Mouse (Mus musculus) heart, adult 8-10 months (tissue): ENCODE data around the gene Mink1. TPM values are rescaled to one million over a fixed set of nuclear protein-coding genes. Genes with fewer than 3 reads are reported as not detected.
A peak's percentile ranks its signal among the peaks of the same experiment; 100 is the strongest.

Experiments used
- DNase-seq: peaks from one replicate; pipeline ENCODE4 v3.0.0; 2022; ENCODE audit warnings: low spot score
- total RNA-seq, 4 experiments: library from RNA; stranded (reverse); gene quantifications; 2 replicates each; pipeline ENCODE4 v1.2.4; 2022

Mink1 gene
- total RNA-seq, 4 experiments from 2014 or later = 47.8 to 52.8 (median 49.4) TPM

DNA sequence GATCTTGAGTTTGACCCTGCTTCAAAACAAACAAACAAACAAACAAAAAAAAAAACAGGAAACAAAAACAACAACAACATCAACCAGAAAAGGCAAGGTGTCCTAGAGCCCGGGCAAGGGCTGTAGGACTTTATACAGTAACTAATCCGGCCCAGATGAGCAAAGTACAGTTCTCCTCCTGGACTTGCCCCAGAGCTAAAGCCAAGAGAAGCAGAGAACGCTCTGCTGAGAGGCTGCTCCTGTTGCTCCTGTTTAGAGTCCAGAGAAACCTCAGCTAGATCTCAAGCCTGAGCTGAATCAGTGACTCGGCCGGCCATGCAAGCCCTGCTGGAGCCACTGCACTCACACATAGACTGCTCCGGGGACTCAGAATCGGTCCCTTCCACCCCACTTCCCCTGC lies 67.4 kb downstream of the Mink1 start:
- DNase-seq = no peak

DNA sequence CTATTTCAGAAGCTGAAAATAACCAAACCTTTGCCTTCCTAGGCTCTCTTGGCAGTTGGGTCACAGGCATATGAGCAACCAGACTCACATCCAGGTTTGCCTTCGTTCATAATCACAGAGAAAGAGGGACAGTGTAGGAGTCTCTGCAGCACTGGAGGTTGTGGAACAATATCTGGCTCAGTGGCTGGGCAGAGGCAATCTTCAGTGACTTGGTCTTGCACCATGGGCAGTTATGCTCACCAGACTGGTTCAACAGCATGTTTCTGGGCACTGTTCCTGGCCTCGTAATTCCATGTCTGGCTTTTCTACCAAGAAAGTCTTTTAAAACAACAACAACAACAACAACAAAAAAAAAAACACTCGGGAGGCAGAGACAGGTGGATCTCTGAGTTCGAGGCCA lies 72.9 kb downstream of the Mink1 start:
- DNase-seq = no peak

GRCm38 (mm10) chr11:70637764-70638163 lies 75.1 kb downstream of the Mink1 start:
- DNase-seq = no peak

GRCm38 (mm10) chr11:70638293-70638692 lies 75.6 kb downstream of the Mink1 start:
- DNase-seq = no peak

DNA sequence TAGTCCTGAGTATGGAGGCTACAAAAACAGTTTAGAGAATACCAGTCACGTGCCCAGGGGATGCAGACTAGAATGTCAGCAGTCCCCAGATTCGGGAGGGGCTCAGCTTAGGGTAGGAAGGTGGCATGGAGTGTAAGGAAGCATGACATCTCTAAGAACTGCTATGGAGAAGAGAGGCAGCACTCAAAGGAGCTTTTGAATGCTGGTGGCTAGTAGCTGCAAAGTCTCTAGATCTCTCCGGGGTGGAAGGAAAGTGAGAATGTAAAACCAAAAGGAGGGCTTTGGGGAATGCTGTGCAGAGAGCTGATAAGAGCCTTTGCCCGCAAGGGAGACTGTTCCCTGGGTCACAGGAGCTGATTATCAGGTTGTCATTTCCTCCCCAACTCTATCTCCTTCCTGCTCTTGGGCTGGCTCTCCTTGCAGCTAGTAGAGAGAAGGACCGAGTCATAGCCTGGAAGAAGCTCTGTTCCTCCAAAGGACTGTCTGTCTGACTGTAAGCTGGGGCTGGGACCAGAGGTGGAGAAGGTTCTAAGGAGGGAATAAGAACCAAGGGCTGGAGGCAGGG lies 76.1 kb downstream of the Mink1 start, which contains the start of gene Gp1ba:
Gene Gp1ba, plus strand, starts transcription at position 409 of the 565 bp plus-strand sequence.
- no peak for DNase-seq

DNA sequence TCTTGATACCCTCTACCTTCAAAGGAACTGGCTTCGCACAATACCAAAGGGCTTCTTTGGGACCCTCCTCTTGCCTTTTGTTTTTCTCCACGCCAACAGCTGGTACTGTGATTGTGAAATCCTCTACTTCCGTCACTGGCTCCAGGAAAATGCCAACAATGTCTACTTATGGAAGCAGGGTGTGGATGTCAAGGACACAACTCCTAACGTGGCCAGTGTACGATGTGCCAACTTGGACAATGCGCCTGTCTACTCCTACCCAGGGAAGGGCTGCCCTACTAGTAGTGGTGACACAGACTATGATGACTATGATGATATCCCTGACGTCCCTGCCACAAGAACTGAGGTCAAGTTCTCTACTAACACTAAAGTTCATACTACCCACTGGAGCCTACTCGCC lies 77.3 kb downstream of the Mink1 start:
- no peak for DNase-seq

DNA sequence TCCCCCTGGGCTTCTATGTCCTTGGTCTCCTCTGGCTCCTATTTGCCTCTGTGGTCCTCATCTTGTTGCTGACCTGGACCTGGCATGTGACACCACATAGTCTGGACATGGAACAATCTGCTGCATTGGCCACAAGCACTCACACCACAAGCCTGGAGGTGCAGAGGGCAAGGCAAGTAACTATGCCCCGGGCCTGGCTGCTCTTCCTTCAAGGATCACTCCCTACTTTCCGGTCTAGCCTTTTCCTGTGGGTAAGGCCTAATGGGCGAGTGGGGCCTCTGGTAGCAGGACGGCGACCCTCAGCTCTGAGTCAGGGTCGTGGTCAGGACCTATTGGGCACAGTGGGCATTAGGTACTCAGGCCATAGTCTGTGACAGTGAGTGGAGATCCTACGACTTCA lies 78.6 kb downstream of the Mink1 start:
- no peak for DNase-seq

DNA sequence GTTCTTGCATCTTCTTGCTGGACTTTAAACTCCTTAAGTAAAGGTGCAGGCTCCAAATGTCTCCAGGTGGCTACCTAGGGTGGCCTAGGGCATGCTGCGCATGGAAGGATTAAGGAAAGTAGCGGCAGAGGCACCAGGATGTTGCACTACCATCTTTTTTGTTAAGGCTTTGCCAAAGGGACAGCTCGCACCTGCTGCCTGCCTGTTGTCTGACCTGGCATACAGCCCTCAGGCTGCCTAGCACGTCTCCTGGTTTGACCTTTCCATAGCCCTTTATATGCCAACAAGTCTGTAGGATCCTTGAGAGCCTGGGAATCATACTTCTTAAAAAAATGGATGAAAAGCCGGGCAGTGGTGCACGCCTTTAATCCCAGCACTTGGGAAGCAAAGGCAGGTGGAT lies 80.4 kb downstream of the Mink1 start:
- no peak for DNase-seq

- no peak for DNase-seq
These were observed 82.0 kb downstream of the Mink1 start for GRCm38 (mm10) chr11:70644564-70645103.

GRCm38 (mm10) chr11:70645461-70646258 lies 83.0 kb downstream of the Mink1 start:
- no peak for DNase-seq

- DNase-seq = no peak
These were observed 83.5 kb downstream of the Mink1 start for GRCm38 (mm10) chr11:70646259-70646555.

- peak; percentile 96 for DNase-seq
These were observed 84.3 kb downstream of the Mink1 start, which contains the start of the genes Rnf167 and Slc25a11 for GRCm38 (mm10) chr11:70646691-70647650. Gene Rnf167 (plus strand): TSS chr11:70647235. Gene Slc25a11 (minus strand): TSS chr11:70647479.

DNA sequence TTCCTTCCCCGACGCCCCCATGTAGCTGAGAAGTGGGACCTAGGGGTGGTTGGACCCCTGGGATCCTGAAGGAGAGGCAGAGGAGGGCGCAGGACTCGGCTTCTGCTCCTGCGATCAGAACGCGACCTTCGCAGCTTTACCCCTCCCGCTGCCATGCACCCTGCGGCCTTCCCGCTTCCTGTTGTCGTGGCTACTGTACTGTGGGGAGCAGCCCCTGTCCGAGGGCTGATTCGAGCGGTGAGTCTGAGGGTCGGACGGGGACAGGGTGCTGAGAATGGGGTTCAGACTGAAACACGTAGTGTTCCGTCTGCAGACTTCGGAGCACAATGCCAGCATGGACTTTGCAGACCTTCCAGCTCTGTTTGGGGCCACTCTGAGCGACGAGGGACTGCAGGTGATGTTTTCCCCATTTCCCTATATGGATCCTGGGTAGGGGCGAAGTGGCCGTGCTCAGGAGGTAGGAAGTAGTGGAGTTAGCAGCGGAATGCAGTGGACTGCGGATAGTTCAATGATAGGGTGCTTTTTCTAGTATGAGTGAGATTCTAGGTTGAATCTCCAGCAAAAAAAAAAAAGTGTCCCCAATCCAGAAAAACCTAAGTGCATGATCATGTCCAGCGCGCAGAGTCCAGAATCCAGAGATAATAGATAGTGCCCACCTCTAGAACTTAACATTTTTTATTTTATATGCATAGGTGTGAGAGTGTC lies 85.2 kb downstream of the Mink1 start:
- DNase-seq = no peak

- DNase-seq = no peak
These were observed 85.8 kb downstream of the Mink1 start for GRCm38 (mm10) chr11:70648512-70648911.

DNA sequence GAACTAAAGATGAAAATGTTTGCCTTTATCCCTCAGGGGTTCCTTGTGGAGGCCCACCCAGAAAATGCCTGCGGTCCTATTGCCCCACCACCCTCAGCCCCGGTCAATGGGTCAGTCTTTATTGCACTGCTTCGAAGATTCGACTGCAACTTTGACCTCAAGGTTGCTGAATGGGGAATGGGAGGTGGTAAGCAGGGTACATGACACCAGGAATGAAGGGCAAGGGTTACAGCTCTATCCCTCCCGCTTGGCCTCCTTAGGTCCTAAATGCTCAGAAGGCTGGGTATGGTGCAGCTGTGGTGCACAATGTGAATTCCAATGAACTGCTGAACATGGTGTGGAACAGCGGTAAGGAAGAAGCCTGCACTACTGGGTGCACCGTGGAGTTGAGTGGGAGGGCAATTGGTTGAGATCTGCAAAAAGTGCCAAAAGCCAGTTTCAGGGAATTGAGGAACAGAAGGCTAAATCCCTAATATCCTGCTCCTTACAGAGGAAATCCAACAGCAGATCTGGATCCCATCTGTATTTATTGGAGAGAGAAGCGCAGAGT lies 86.6 kb downstream of the Mink1 start:
- no peak for DNase-seq

DNA sequence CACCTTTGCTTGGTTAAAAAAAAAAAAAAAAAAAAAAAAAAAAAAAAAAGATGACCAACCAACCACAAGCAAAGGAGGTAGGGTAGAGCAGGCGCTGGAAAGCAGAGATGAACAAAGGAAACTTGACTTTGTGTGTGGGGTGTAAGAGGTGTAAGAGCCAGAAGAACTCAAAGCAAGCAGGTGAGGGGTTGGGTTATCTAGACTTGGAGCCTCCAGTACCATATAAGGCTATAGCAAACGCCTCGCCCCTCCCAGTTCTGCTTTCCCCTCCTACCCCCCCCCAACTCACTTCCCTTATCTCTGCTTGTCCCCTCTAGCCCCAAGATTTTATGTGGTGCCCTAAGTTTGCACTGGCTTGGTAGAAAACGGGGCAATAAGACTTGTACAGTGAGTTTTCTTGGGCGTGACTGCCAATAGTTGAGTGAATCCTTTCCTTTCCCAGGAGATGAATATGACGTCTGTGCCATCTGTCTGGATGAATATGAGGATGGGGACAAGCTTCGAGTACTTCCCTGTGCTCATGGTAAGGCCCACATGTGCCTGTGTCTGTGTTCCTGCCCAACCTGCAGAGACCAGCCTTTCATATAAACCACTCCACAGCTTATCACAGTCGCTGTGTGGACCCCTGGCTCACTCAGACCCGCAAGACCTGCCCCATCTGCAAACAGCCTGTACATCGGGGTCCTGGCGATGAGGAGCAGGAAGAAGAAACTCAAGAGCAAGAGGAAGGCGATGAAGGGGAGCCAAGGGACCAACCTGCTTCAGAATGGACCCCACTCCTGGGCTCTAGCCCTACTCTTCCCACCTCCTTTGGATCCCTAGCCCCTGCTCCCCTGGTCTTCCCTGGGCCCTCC lies 87.9 kb downstream of the Mink1 start:
- no peak for DNase-seq

GRCm38 (mm10) chr11:70651391-70651790 lies 88.7 kb downstream of the Mink1 start:
- DNase-seq = no peak

- DNase-seq = no peak
These were observed 89.6 kb downstream of the Mink1 start for GRCm38 (mm10) chr11:70652029-70652883.

DNA sequence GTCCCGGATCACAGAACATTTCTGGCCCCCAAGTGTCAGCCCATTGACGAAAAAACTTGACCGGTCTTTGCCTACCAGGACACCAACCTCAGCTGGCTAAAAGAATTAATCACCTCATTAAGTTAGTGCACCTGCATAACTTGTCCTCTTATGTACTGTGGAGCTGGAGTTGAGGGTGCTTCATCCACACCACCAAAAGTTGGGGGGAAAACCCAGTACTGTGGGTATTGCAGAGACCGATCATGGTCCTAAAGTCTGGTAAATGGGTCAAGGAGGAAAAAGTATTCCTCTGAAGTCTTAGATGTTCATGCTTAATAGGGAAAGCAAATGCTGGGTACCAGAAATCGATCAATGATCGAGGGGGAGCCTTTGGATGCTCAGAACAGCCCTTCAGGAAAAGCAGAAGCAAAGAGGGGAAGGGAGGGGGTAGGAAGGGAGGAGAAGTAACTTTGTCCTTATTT lies 90.2 kb downstream of the Mink1 start:
- DNase-seq = no peak
